ENCODE assay signal across 12 mouse cellular contexts in genomic region chr5:124015727-124016126, GRCm38 (mm10). TPM values are rescaled to one million over a fixed set of nuclear protein-coding genes. Genes with fewer than 3 reads are reported as not detected.
DNase-seq lines count a peak whose midpoint lies in the region; ATAC-seq and TF ChIP-seq lines count a peak whose summit lies in the region.
"Had no signal": no experiment of that assay in that cellular context is flagged by ENCODE, and none has a peak within 500 bp of the region (broad histone marks: within the 10 kb centered on the region; RNA-seq: fewer than 3 reads in every experiment).

No protein-coding gene starts in this region.

- intact Hi-C loops in heart, postnatal 10 days (cut with DNase I): no loop called here

- TF ChIP-seq CTCF in hindbrain, postnatal 0 days (IDR thresholded peaks at IDR 0.05; ENCODE audit: low read depth): no peak

- no peak overlapping the region for H3K4me3 ChIP-seq in heart, embryonic 16.5 days (ENCODE audit: low read length)
- no peak overlapping the region for H3K4me3 ChIP-seq in lung, embryonic 15.5 days
- H3K4me3 ChIP-seq in hindbrain, postnatal 0 days (ENCODE audit: low read length): no peak overlapping the region
- H3K4me3 ChIP-seq: forebrain, embryonic 15.5 days; neural tube, embryonic 12.5 days had no signal

- H3K4me2 ChIP-seq in heart, embryonic 16.5 days (ENCODE audit: low read depth, low read length): no peak overlapping the region
- H3K4me2 ChIP-seq in lung, embryonic 15.5 days: no peak overlapping the region
- H3K4me2 ChIP-seq in hindbrain, postnatal 0 days (ENCODE audit: low read depth, low read length): no peak overlapping the region
- H3K4me2 ChIP-seq: forebrain, embryonic 15.5 days had no signal

- no peaks in the 10 kb centered on the region for H3K9me3 ChIP-seq in heart, embryonic 16.5 days (replicated peaks; ENCODE audit: control insufficient read depth, low read length)
- H3K9me3 ChIP-seq in lung, embryonic 15.5 days: no peaks in the 10 kb centered on the region
- no peaks in the 10 kb centered on the region for H3K9me3 ChIP-seq in hindbrain, postnatal 0 days (ENCODE audit: low read length)
- H3K9me3 ChIP-seq: forebrain, embryonic 15.5 days; neural tube, embryonic 12.5 days had no signal

- peaks cover 94% of the 10 kb centered on the region for H3K4me1 ChIP-seq in heart, embryonic 16.5 days (ENCODE audit: control insufficient read depth, insufficient read depth, low read length)
- H3K4me1 ChIP-seq in lung, embryonic 15.5 days: peaks cover 96% of the 10 kb centered on the region
- peaks cover 68% of the 10 kb centered on the region for H3K4me1 ChIP-seq in hindbrain, postnatal 0 days (ENCODE audit: insufficient read depth, low read length)

- peak overlapping the region; percentile 95 for H3K27ac ChIP-seq in heart, embryonic 16.5 days (ENCODE audit: low read length)
- 0 out of 2 replicates have a peak overlapping the region, but pooled peaks have one; percentile 26 for H3K27ac ChIP-seq in lung, embryonic 15.5 days
- peak overlapping the region; percentile 38 for H3K27ac ChIP-seq in hindbrain, postnatal 0 days
- H3K27ac ChIP-seq: liver, embryonic 14.5 days; neural tube, embryonic 12.5 days had no signal

- ATAC-seq in heart, embryonic 16.5 days (replicated peaks; ENCODE audit: extremely low read depth, insufficient read depth, low FRiP score): no peak
- no peak for ATAC-seq in lung, embryonic 15.5 days (ENCODE audit: borderline replicate concordance, extremely low read depth, low FRiP score, low TSS enrichment)
- ATAC-seq in hindbrain, postnatal 0 days: no peak
- ATAC-seq in megakaryocyte-erythroid progenitor cell, adult 5-6 weeks (replicated peaks; ENCODE audit: low FRiP score, low TSS enrichment, poor library complexity, severe bottlenecking): no peak
- ATAC-seq: forebrain, embryonic 15.5 days had no signal

- H3K36me3 ChIP-seq in heart, embryonic 16.5 days (ENCODE audit: control insufficient read depth, insufficient read depth): no peaks in the 10 kb centered on the region
- no peaks in the 10 kb centered on the region for H3K36me3 ChIP-seq in lung, embryonic 15.5 days
- H3K36me3 ChIP-seq in hindbrain, postnatal 0 days (ENCODE audit: insufficient read depth, low read length): no peaks in the 10 kb centered on the region
- H3K36me3 ChIP-seq: forebrain, embryonic 15.5 days; neural tube, embryonic 12.5 days had no signal

- peak; percentile 38 for DNase-seq in adrenal gland, adult 2 months
- DNase-seq in adrenal gland, postnatal 14 days: no peak
- DNase-seq in heart, postnatal 10 days: no peak
- no peak for DNase-seq in lung, postnatal 36 days
- DNase-seq in hindbrain, postnatal 0 days (ENCODE audit: low spot score): no peak
- DNase-seq: cerebellum, adult 18-20 months had no signal

- 0 out of 2 replicates have a peak overlapping the region, but pooled peaks have one; percentile 23 for H3K9ac ChIP-seq in heart, embryonic 16.5 days (ENCODE audit: low read length)
- H3K9ac ChIP-seq in lung, embryonic 15.5 days: no peak overlapping the region
- H3K9ac ChIP-seq in hindbrain, postnatal 0 days (replicated peaks; ENCODE audit: low read length): no peak overlapping the region
- H3K9ac ChIP-seq: forebrain, embryonic 15.5 days; liver, embryonic 14.5 days; neural tube, embryonic 12.5 days had no signal

- H3K27me3 ChIP-seq in heart, embryonic 16.5 days (ENCODE audit: control insufficient read depth, insufficient read depth, low read length): no peaks in the 10 kb centered on the region
- H3K27me3 ChIP-seq in lung, embryonic 15.5 days: no peaks in the 10 kb centered on the region
- H3K27me3 ChIP-seq in hindbrain, postnatal 0 days (ENCODE audit: insufficient read depth, low read length): no peaks in the 10 kb centered on the region
- H3K27me3 ChIP-seq: forebrain, embryonic 15.5 days; neural tube, embryonic 12.5 days had no signal

- WGBS in heart, embryonic 16.5 days: 59% methylated on average over 2 of the region's 2 CpGs
- 73% methylated on average over 2 of the region's 2 CpGs for WGBS in lung, embryonic 15.5 days
- 58% methylated on average over 2 of the region's 2 CpGs for WGBS in hindbrain, postnatal 0 days

RNA-seq across cellular contexts. Expression of gene Vps37b, which starts 16.3 kb away (rescaled TPM):
- 100 to 1,000 TPM in 1 of 2 experiments, 10 to 100 TPM in 1; 65.8 to 146 TPM for total RNA-seq in adrenal gland, adult 2 months (2021)
- polyA plus RNA-seq in adrenal gland, adult 2 months (2012; rRNA removed): 198 and 208 TPM in 2 replicates
- total RNA-seq in adrenal gland, postnatal 14 days (2021): 65.2 and 85.1 TPM in 2 replicates
- 58.7 and 61.4 TPM in 2 replicates for polyA plus RNA-seq in heart, embryonic 16.5 days (2015; fragmentation: Nextera tagmentation; extraction: Ambion mirVana)
- 10 to 100 TPM; 38.0 to 46.7 TPM for total RNA-seq in heart, postnatal 10 days (2021)
- polyA plus RNA-seq in lung, embryonic 15.5 days (2015; fragmentation: Nextera tagmentation; extraction: Ambion mirVana): 38.1 and 41.3 TPM in 2 replicates
- total RNA-seq in hindbrain, postnatal 0 days (2014; rRNA removed): 104 and 110 TPM in 2 replicates
- polyA plus RNA-seq in hindbrain, postnatal 0 days (2015; fragmentation: Nextera tagmentation; extraction: Ambion mirVana): 94.0 and 95.1 TPM in 2 replicates
- total RNA-seq in megakaryocyte-erythroid progenitor cell, adult 5-6 weeks (2014; fragmentation: Nextera tagmentation): 20.8 and 34.3 TPM in 2 replicates
- 12.8 and 15.5 TPM in 2 replicates for total RNA-seq in megakaryocyte-erythroid progenitor cell, adult 5-6 weeks (2017)

RNA-seq across cellular contexts. Expression of gene Hip1r, which starts 42.3 kb away (rescaled TPM):
- total RNA-seq in adrenal gland, adult 2 months (2021): 10 to 100 TPM; 16.4 to 19.3 TPM
- polyA plus RNA-seq in adrenal gland, adult 2 months (2012; rRNA removed): 6.5 and 10.4 TPM in 2 replicates
- total RNA-seq in adrenal gland, postnatal 14 days (2021): 18.0 and 26.6 TPM in 2 replicates
- polyA plus RNA-seq in heart, embryonic 16.5 days (2015; fragmentation: Nextera tagmentation; extraction: Ambion mirVana): 11.2 and 11.7 TPM in 2 replicates
- 10 to 100 TPM; 26.1 to 41.6 TPM for total RNA-seq in heart, postnatal 10 days (2021)
- polyA plus RNA-seq in lung, embryonic 15.5 days (2015; fragmentation: Nextera tagmentation; extraction: Ambion mirVana): 11.8 and 13.3 TPM in 2 replicates
- total RNA-seq in hindbrain, postnatal 0 days (2014; rRNA removed): 46.9 and 65.5 TPM in 2 replicates
- polyA plus RNA-seq in hindbrain, postnatal 0 days (2015; fragmentation: Nextera tagmentation; extraction: Ambion mirVana): 32.6 and 33.9 TPM in 2 replicates
- 9.3 and 9.5 TPM in 2 replicates for total RNA-seq in megakaryocyte-erythroid progenitor cell, adult 5-6 weeks (2014; fragmentation: Nextera tagmentation)
- 13.7 and 30.9 TPM in 2 replicates for total RNA-seq in megakaryocyte-erythroid progenitor cell, adult 5-6 weeks (2017)

Comparison
In these comparisons a context has a peak if more than half of its experiments do, and no peak if none do; other contexts are left out.
1. H3K27ac ChIP-seq: peak in every context shown above with its lines; median percentile 95 in heart, embryonic 16.5 days; 38 in hindbrain, postnatal 0 days; 26 in lung, embryonic 15.5 days.